Mouse (Mus musculus): ENCODE results near the gene Igf1r. TPM values are rescaled to one million over a fixed set of nuclear protein-coding genes. Genes with fewer than 3 reads are reported as not detected.

The Igf1r gene
- polyA plus RNA-seq, 1 experiment from 2014 or later, result 29.7 TPM

- H3K4me3 ChIP-seq (ENCODE audit: low read length), result no peak overlapping the region
- H3K4me1 ChIP-seq (ENCODE audit: control insufficient read depth, insufficient read depth, low read length), result peaks cover 7% of the 10 kb centered on the region; the same call in 1 of the 2 replicates
- 79% methylated on average over 11 of the region's 11 CpGs for WGBS
- ATAC-seq (ENCODE audit: low FRiP score, low TSS enrichment), result no peak
- no peaks in the 10 kb centered on the region for H3K27me3 ChIP-seq (ENCODE audit: control insufficient read depth, insufficient read depth, low read length)
- H3K27ac ChIP-seq (ENCODE audit: low read depth, low read length), result no peak overlapping the region
- no peak overlapping the region for H3K9ac ChIP-seq (ENCODE audit: low read depth, low read length)
- no peaks in the 10 kb centered on the region for H3K36me3 ChIP-seq (ENCODE audit: control insufficient read depth, insufficient read depth, low read length)
- no peaks in the 10 kb centered on the region for H3K9me3 ChIP-seq (ENCODE audit: control insufficient read depth, low read length)
- H3K4me2 ChIP-seq (replicated peaks; ENCODE audit: low read depth, low read length), result no peak overlapping the region
Measured at GRCm38 (mm10) chr7:68140041-68140807, 187.6 kb downstream of the Igf1r start.

GRCm38 (mm10) chr7:68144266-68144665, 191.6 kb downstream of the Igf1r start:
- 40% methylated on average over 6 of the region's 6 CpGs for WGBS
- H3K4me1 ChIP-seq (ENCODE audit: control insufficient read depth, insufficient read depth, low read length), result peaks cover 19% of the 10 kb centered on the region
- no peak for ATAC-seq (ENCODE audit: low FRiP score, low TSS enrichment)
- no peaks in the 10 kb centered on the region for H3K36me3 ChIP-seq (ENCODE audit: control insufficient read depth, insufficient read depth, low read length)
- no peak overlapping the region for H3K9ac ChIP-seq (ENCODE audit: low read depth, low read length)
- H3K4me2 ChIP-seq (replicated peaks; ENCODE audit: low read depth, low read length), result no peak overlapping the region
- H3K27me3 ChIP-seq (ENCODE audit: control insufficient read depth, insufficient read depth, low read length), result no peaks in the 10 kb centered on the region
- H3K9me3 ChIP-seq (ENCODE audit: control insufficient read depth, low read length), result no peaks in the 10 kb centered on the region
- H3K27ac ChIP-seq (ENCODE audit: low read depth, low read length), result no peak overlapping the region
- no peak overlapping the region for H3K4me3 ChIP-seq (ENCODE audit: low read length)

- no peak for ATAC-seq (ENCODE audit: low FRiP score, low TSS enrichment)
- 61% methylated on average over 20 of the region's 20 CpGs for WGBS
- Histone ChIP-seq H3K9ac (ENCODE audit: low read depth, low read length) (no peak overlapping the region), H3K4me2 (replicated peaks; ENCODE audit: low read depth, low read length) (no peak overlapping the region), H3K27ac (ENCODE audit: low read depth, low read length) (no peak overlapping the region), H3K27me3 (ENCODE audit: control insufficient read depth, insufficient read depth, low read length) (no peaks in the 10 kb centered on the region), H3K9me3 (ENCODE audit: control insufficient read depth, low read length) (no peaks in the 10 kb centered on the region), H3K4me3 (ENCODE audit: low read length) (no peak overlapping the region), H3K4me1 (ENCODE audit: control insufficient read depth, insufficient read depth, low read length) (peaks cover 20% of the 10 kb centered on the region), H3K36me3 (ENCODE audit: control insufficient read depth, insufficient read depth, low read length) (no peaks in the 10 kb centered on the region)
Measured at GRCm38 (mm10) chr7:68148297-68149048, 195.8 kb downstream of the Igf1r start.

GRCm38 (mm10) chr7:68151892-68152291, 199.3 kb downstream of the Igf1r start:
- whole genome bisulfite sequencing, result 28% methylated on average over 5 of the region's 5 CpGs
- no peaks in the 10 kb centered on the region for H3K36me3 ChIP-seq (ENCODE audit: control insufficient read depth, insufficient read depth, low read length)
- H3K4me1 ChIP-seq (ENCODE audit: control insufficient read depth, insufficient read depth, low read length), result peaks cover 30% of the 10 kb centered on the region
- H3K27ac ChIP-seq (ENCODE audit: low read depth, low read length), result no peak overlapping the region
- no peak overlapping the region for H3K4me2 ChIP-seq (replicated peaks; ENCODE audit: low read depth, low read length)
- H3K4me3 ChIP-seq (ENCODE audit: low read length), result no peak overlapping the region
- no peak overlapping the region for H3K9ac ChIP-seq (ENCODE audit: low read depth, low read length)
- ATAC-seq (ENCODE audit: low FRiP score, low TSS enrichment), result no peak
- no peaks in the 10 kb centered on the region for H3K9me3 ChIP-seq (ENCODE audit: control insufficient read depth, low read length)
- no peaks in the 10 kb centered on the region for H3K27me3 ChIP-seq (ENCODE audit: control insufficient read depth, insufficient read depth, low read length)

GRCm38 (mm10) chr7:68152458-68152857, 199.8 kb downstream of the Igf1r start:
- no peak for ATAC-seq (ENCODE audit: low FRiP score, low TSS enrichment)
- peaks cover 30% of the 10 kb centered on the region for H3K4me1 ChIP-seq (ENCODE audit: control insufficient read depth, insufficient read depth, low read length)
- no peaks in the 10 kb centered on the region for H3K9me3 ChIP-seq (ENCODE audit: control insufficient read depth, low read length)
- no peaks in the 10 kb centered on the region for H3K27me3 ChIP-seq (ENCODE audit: control insufficient read depth, insufficient read depth, low read length)
- no peak overlapping the region for H3K4me2 ChIP-seq (replicated peaks; ENCODE audit: low read depth, low read length)
- 87% methylated on average over 8 of the region's 8 CpGs for WGBS
- no peaks in the 10 kb centered on the region for H3K36me3 ChIP-seq (ENCODE audit: control insufficient read depth, insufficient read depth, low read length)
- H3K27ac ChIP-seq (ENCODE audit: low read depth, low read length), result no peak overlapping the region
- no peak overlapping the region for H3K4me3 ChIP-seq (ENCODE audit: low read length)
- no peak overlapping the region for H3K9ac ChIP-seq (ENCODE audit: low read depth, low read length)

- Histone ChIP-seq H3K27me3 (ENCODE audit: control insufficient read depth, insufficient read depth, low read length) (no peaks in the 10 kb centered on the region), H3K4me3 (ENCODE audit: low read length) (no peak overlapping the region), H3K9me3 (ENCODE audit: control insufficient read depth, low read length) (no peaks in the 10 kb centered on the region), H3K36me3 (ENCODE audit: control insufficient read depth, insufficient read depth, low read length) (no peaks in the 10 kb centered on the region), H3K4me1 (ENCODE audit: control insufficient read depth, insufficient read depth, low read length) (peaks cover 27% of the 10 kb centered on the region), H3K27ac (ENCODE audit: low read depth, low read length) (no peak overlapping the region; the same call in 1 of the 2 replicates), H3K4me2 (replicated peaks; ENCODE audit: low read depth, low read length) (no peak overlapping the region), H3K9ac (ENCODE audit: low read depth, low read length) (no peak overlapping the region)
- 85% methylated on average over 8 of the region's 8 CpGs for WGBS
- ATAC-seq (ENCODE audit: low FRiP score, low TSS enrichment), result no peak
Measured at GRCm38 (mm10) chr7:68153269-68153668, 200.6 kb downstream of the Igf1r start.

GRCm38 (mm10) chr7:68154588-68154987, 202.0 kb downstream of the Igf1r start:
- no peaks in the 10 kb centered on the region for H3K27me3 ChIP-seq (ENCODE audit: control insufficient read depth, insufficient read depth, low read length)
- no peaks in the 10 kb centered on the region for H3K36me3 ChIP-seq (ENCODE audit: control insufficient read depth, insufficient read depth, low read length)
- ATAC-seq (ENCODE audit: low FRiP score, low TSS enrichment), result no peak
- no peak overlapping the region for H3K4me2 ChIP-seq (replicated peaks; ENCODE audit: low read depth, low read length)
- H3K4me3 ChIP-seq (ENCODE audit: low read length), result no peak overlapping the region
- H3K9ac ChIP-seq (ENCODE audit: low read depth, low read length), result no peak overlapping the region
- H3K27ac ChIP-seq (ENCODE audit: low read depth, low read length), result no peak overlapping the region
- no peaks in the 10 kb centered on the region for H3K9me3 ChIP-seq (ENCODE audit: control insufficient read depth, low read length)
- peaks cover 16% of the 10 kb centered on the region for H3K4me1 ChIP-seq (ENCODE audit: control insufficient read depth, insufficient read depth, low read length)
- 57% methylated on average over 7 of the region's 7 CpGs for WGBS

GRCm38 (mm10) chr7:68160094-68160791, 207.6 kb downstream of the Igf1r start:
- no peak; the same call in 1 of the 2 replicates for ATAC-seq (ENCODE audit: low FRiP score, low TSS enrichment)
- Histone ChIP-seq H3K9me3 (ENCODE audit: control insufficient read depth, low read length) (no peaks in the 10 kb centered on the region), H3K4me1 (ENCODE audit: control insufficient read depth, insufficient read depth, low read length) (peaks cover 13% of the 10 kb centered on the region), H3K9ac (ENCODE audit: low read depth, low read length) (no peak overlapping the region), H3K36me3 (ENCODE audit: control insufficient read depth, insufficient read depth, low read length) (no peaks in the 10 kb centered on the region; the same call in 1 of the 2 replicates), H3K4me3 (ENCODE audit: low read length) (no peak overlapping the region), H3K4me2 (replicated peaks; ENCODE audit: low read depth, low read length) (no peak overlapping the region), H3K27ac (ENCODE audit: low read depth, low read length) (no peak overlapping the region), H3K27me3 (ENCODE audit: control insufficient read depth, insufficient read depth, low read length) (no peaks in the 10 kb centered on the region)
- WGBS, result 32% methylated on average over 13 of the region's 13 CpGs

Measured in kidney, embryonic 14.5 days (tissue).